Mouse (Mus musculus): ENCODE measurements around the gene Purb. TPM values are rescaled to one million over a fixed set of nuclear protein-coding genes. Genes with fewer than 3 reads are reported as not detected.

Gene Purb
- polyA plus RNA-seq, 1 experiment from 2014 or later: 12.5 TPM

DNA sequence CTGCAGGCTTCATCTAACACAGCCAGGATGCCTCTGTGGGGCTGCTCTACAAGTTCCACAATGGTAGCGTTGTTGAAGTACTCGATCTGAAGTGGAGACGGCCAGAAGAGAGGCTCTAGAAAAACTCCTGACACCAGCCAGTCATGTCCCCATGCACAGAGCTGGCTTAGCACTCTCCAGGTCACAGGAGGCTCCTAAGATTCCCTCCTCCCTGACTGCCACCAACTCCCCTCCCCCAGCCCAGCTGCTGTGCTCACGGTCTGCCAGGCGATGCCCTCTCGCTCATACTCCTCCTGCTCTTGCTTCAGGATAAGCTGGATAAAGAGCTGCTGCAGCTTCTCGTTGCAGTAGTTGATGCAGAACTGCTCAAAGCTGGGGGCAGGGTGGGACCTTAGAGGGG lies 39.1 kb upstream of the Purb start:
- DNase-seq (no peak), ATAC-seq (ENCODE audit: low FRiP score, low TSS enrichment) (no peak; the same call in 1 of the 2 replicates)
- Histone ChIP-seq H3K9me3 (ENCODE audit: control insufficient read depth, low read length) (no peaks in the 10 kb centered on the region), H3K27me3 (ENCODE audit: control insufficient read depth, insufficient read depth, low read length) (no peaks in the 10 kb centered on the region), H3K4me3 (replicated peaks; ENCODE audit: low read depth, low read length) (no peak overlapping the region), H3K27ac (replicated peaks; ENCODE audit: low read depth, low read length) (no peak overlapping the region), H3K9ac (replicated peaks; ENCODE audit: low read length) (no peak overlapping the region), H3K36me3 (ENCODE audit: control insufficient read depth, insufficient read depth, low read length) (no peaks in the 10 kb centered on the region), H3K4me1 (ENCODE audit: control insufficient read depth, insufficient read depth, low read length) (no peaks in the 10 kb centered on the region), H3K4me2 (ENCODE audit: low read length) (no peak overlapping the region)
- WGBS: 37% methylated on average over 7 of the region's 7 CpGs

DNA sequence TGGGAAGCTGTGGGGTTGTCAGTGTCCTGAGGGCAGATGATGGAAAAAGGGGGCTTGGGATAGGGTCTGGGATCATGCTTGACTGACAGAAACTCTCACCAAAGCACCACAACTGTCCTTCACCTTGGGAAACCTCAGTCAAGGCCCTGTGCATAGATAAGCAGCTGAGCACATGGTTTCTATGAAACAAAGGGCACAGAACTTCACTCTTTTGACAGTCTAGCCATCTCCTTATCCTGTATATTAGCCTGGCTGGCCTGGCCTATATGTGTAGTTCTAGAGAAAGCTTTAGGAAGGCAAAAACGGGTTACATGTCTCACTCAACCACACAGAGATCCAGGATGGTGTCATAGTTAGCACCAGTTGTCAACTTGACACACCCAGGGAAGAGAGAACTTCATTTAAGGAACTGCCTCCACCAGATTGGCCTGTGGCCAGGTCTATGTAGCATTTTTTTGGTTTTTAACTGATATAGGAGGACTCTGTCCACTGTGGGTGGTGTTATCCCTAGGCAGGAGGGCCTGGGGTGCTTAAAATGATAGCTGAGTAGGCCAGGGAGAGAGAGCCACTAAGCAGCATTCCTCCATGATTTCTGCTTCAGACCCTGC lies 32.7 kb upstream of the Purb start:
- Histone ChIP-seq H3K27me3 (ENCODE audit: control insufficient read depth, insufficient read depth, low read length) (no peaks in the 10 kb centered on the region), H3K4me2 (ENCODE audit: low read length) (no peak overlapping the region), H3K27ac (replicated peaks; ENCODE audit: low read depth, low read length) (no peak overlapping the region), H3K4me3 (replicated peaks; ENCODE audit: low read depth, low read length) (no peak overlapping the region), H3K9ac (replicated peaks; ENCODE audit: low read length) (no peak overlapping the region), H3K9me3 (ENCODE audit: control insufficient read depth, low read length) (no peaks in the 10 kb centered on the region), H3K4me1 (ENCODE audit: control insufficient read depth, insufficient read depth, low read length) (no peaks in the 10 kb centered on the region), H3K36me3 (ENCODE audit: control insufficient read depth, insufficient read depth, low read length) (no peaks in the 10 kb centered on the region)
- ATAC-seq (ENCODE audit: low FRiP score, low TSS enrichment) (no peak), DNase-seq (no peak)
- 49% methylated on average over 1 of the region's 1 CpGs for WGBS

DNA sequence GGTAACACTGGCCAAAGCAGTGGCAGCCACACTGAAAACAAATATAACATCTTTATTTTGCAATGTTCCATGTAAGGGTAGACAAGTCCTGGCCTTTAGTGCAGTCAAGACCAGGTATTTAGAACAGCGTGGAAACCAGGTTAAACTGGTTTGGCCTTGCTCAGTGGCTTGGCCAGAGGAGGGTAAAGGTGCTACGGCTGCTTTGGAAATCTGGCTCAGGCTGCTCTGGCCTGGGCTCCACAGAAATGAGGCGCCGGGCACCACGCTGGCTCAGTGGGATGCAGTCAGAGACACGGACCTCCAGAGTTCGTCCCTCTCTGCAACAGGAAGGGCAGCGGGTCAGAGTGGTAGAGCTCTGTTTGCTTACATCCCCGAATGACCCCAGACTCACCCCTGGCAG lies 30.8 kb upstream of the Purb start:
- Histone ChIP-seq H3K9ac (replicated peaks; ENCODE audit: low read length) (no peak overlapping the region), H3K9me3 (ENCODE audit: control insufficient read depth, low read length) (no peaks in the 10 kb centered on the region), H3K27ac (replicated peaks; ENCODE audit: low read depth, low read length) (no peak overlapping the region), H3K36me3 (ENCODE audit: control insufficient read depth, insufficient read depth, low read length) (no peaks in the 10 kb centered on the region), H3K4me2 (ENCODE audit: low read length) (no peak overlapping the region), H3K27me3 (ENCODE audit: control insufficient read depth, insufficient read depth, low read length) (no peaks in the 10 kb centered on the region), H3K4me1 (ENCODE audit: control insufficient read depth, insufficient read depth, low read length) (no peaks in the 10 kb centered on the region), H3K4me3 (replicated peaks; ENCODE audit: low read depth, low read length) (no peak overlapping the region)
- no peak for DNase-seq
- WGBS: 88% methylated on average over 9 of the region's 9 CpGs
- ATAC-seq (ENCODE audit: low FRiP score, low TSS enrichment): no peak

DNA sequence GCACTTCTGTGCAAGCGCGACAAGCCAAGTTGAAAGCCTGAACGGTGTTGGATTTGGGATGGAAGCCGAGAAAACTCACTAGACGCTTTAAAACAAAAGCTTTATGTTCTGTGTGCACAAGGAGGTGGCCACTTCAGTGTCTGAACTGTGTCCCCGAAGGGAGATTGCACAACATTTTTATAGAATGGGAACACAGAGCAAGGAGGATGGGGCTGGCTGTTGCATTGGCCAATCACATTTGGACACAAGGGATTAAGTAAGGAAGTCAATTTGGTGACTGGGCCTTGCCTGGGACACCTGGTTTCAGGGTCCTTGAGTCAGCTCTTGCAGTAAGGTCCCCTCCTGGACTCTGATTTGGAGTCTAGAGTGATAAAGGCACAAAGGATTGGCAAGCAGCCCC lies 29.0 kb upstream of the Purb start:
- WGBS: 79% methylated on average over 6 of the region's 6 CpGs
- H3K9me3 ChIP-seq (ENCODE audit: control insufficient read depth, low read length): no peaks in the 10 kb centered on the region
- H3K9ac ChIP-seq (replicated peaks; ENCODE audit: low read length): no peak overlapping the region
- no peaks in the 10 kb centered on the region for H3K36me3 ChIP-seq (ENCODE audit: control insufficient read depth, insufficient read depth, low read length)
- ATAC-seq (ENCODE audit: low FRiP score, low TSS enrichment) (no peak), DNase-seq (no peak)
- H3K27ac ChIP-seq (replicated peaks; ENCODE audit: low read depth, low read length): no peak overlapping the region
- no peaks in the 10 kb centered on the region for H3K27me3 ChIP-seq (ENCODE audit: control insufficient read depth, insufficient read depth, low read length)
- H3K4me1 ChIP-seq (ENCODE audit: control insufficient read depth, insufficient read depth, low read length): no peaks in the 10 kb centered on the region
- no peak overlapping the region for H3K4me3 ChIP-seq (replicated peaks; ENCODE audit: low read depth, low read length)
- H3K4me2 ChIP-seq (ENCODE audit: low read length): no peak overlapping the region

DNA sequence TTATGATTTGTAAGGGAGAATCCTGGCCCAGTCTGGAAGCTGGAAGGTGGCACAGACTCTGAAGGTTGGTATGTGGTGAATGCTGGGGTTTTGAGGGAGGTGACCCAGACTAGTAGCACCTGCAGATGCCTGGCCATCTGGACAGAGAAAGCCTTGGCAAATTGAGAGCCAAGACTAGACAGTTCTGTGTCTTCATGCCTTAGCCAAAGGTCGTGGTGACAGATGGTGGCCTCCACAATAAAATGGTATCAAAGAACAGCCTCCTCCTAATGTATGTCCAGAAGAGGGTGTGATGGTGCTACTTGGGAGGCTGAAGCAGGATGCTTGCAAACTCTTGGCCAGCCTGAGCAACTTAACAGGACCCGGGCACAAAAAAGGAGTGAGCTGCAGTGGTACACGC lies 28.5 kb upstream of the Purb start:
- DNase-seq: no peak
- H3K9me3 ChIP-seq (ENCODE audit: control insufficient read depth, low read length): no peaks in the 10 kb centered on the region
- WGBS: 78% methylated on average over 3 of the region's 3 CpGs
- no peaks in the 10 kb centered on the region for H3K36me3 ChIP-seq (ENCODE audit: control insufficient read depth, insufficient read depth, low read length)
- H3K4me3 ChIP-seq (replicated peaks; ENCODE audit: low read depth, low read length): no peak overlapping the region
- no peak overlapping the region for H3K4me2 ChIP-seq (ENCODE audit: low read length)
- no peak overlapping the region for H3K27ac ChIP-seq (replicated peaks; ENCODE audit: low read depth, low read length)
- no peak for ATAC-seq (ENCODE audit: low FRiP score, low TSS enrichment)
- no peaks in the 10 kb centered on the region for H3K4me1 ChIP-seq (ENCODE audit: control insufficient read depth, insufficient read depth, low read length)
- no peak overlapping the region for H3K9ac ChIP-seq (replicated peaks; ENCODE audit: low read length)
- no peaks in the 10 kb centered on the region for H3K27me3 ChIP-seq (ENCODE audit: control insufficient read depth, insufficient read depth, low read length)

DNA sequence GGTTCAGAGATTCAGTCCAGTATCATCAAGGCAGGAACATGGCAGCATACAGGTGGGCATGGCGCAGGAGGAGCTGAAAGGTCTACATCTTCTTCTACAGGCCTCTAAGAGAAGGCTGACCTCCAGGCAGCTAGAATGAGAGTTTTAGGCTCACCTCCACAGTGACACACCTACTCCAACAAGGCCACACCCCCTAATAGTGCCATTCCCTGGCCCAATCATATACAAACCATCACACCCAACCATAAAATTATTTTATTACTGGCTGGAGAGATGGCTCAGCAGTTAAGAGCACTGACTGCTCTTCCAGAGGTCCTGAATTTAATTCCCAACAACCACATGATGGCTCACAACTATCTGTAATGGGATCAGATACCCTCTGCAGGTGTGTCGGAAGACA lies 26.8 kb upstream of the Purb start:
- H3K36me3 ChIP-seq (ENCODE audit: control insufficient read depth, insufficient read depth, low read length): no peaks in the 10 kb centered on the region
- H3K9ac ChIP-seq (replicated peaks; ENCODE audit: low read length): no peak overlapping the region
- H3K9me3 ChIP-seq (ENCODE audit: control insufficient read depth, low read length): no peaks in the 10 kb centered on the region
- no peak overlapping the region for H3K27ac ChIP-seq (replicated peaks; ENCODE audit: low read depth, low read length)
- DNase-seq: no peak
- no peak overlapping the region for H3K4me2 ChIP-seq (ENCODE audit: low read length)
- H3K4me3 ChIP-seq (replicated peaks; ENCODE audit: low read depth, low read length): no peak overlapping the region
- no peaks in the 10 kb centered on the region for H3K27me3 ChIP-seq (ENCODE audit: control insufficient read depth, insufficient read depth, low read length)
- WGBS: 97% methylated on average over 2 of the region's 2 CpGs
- H3K4me1 ChIP-seq (ENCODE audit: control insufficient read depth, insufficient read depth, low read length): no peaks in the 10 kb centered on the region
- ATAC-seq (ENCODE audit: low FRiP score, low TSS enrichment): no peak

DNA sequence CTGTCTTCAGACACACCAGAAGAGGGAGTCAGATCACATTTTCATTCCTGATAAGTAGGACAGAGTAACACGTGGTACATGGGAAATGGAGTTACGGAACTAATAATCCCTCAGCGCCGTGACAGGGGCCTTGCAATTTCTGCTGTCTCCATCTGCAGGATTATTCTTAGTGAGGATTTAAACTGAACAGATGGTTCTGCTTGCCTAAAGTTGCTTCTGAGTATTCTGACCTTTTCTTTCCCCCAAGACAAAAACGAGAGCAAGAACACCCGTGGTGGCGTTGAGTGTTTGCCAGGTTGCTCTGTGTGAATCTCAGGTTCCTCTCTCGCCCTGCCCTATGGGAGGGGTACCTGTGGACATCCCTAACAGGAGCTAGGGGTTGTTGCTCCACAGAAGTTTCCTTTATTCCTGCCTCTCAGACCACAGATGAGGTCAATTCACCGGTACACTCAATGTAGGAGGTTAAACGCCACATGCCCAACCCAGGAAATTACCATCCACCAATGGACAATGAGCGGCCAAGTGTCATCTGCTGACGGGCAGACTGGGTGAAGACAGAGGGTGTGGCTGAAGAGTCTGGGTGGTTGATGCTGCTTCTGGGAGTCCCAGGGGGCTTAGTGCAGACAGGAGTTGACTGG lies 21.7 kb upstream of the Purb start:
- Histone ChIP-seq H3K9ac (replicated peaks; ENCODE audit: low read length) (no peak overlapping the region), H3K27me3 (ENCODE audit: control insufficient read depth, insufficient read depth, low read length) (no peaks in the 10 kb centered on the region)
- 80% methylated on average over 12 of the region's 12 CpGs for WGBS

DNA sequence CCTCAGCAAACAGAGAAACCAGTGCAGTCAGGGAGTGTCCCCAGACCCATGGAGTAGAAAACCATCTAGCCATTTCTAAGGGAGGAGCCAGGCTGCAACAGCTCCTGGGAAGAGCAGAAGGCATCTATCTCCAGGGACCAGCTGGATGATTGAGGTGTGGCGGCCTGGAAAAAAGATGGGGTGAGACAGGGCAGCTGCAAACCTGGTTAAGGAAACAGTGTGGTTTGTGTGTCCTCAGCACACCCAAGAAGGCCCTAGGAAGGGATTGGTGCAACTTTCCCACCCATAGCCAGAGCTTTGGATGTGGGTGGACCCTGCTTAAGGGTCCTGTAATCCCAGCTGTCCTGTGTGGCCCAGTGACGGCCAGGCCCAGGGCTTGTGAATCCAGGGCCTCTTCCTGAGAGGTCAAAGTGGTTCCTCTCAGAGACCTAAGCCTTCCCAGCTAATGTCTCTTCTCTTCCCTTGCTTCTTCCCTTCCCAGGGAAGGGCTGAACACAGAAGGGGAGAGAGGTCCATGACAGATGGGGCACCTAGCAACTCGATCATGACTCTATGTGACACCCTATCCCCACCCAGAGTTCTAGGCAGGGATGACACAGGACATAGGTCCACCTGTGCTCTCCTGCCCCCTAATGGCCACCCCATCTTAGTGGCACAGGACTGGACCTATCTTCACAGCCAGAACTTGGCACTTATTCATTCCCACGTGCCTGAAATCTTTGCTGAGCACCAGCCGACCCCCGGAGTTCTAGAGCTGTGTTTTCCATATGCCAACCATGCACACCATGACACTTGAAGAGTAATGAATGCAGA lies 14.2 kb upstream of the Purb start:
- Histone ChIP-seq H3K27me3 (ENCODE audit: control insufficient read depth, insufficient read depth, low read length) (no peaks in the 10 kb centered on the region), H3K4me1 (ENCODE audit: control insufficient read depth, insufficient read depth, low read length) (no peaks in the 10 kb centered on the region), H3K4me2 (ENCODE audit: low read length) (no peak overlapping the region), H3K9me3 (ENCODE audit: control insufficient read depth, low read length) (no peaks in the 10 kb centered on the region), H3K9ac (replicated peaks; ENCODE audit: low read length) (no peak overlapping the region), H3K4me3 (replicated peaks; ENCODE audit: low read depth, low read length) (no peak overlapping the region), H3K36me3 (ENCODE audit: control insufficient read depth, insufficient read depth, low read length) (no peaks in the 10 kb centered on the region), H3K27ac (replicated peaks; ENCODE audit: low read depth, low read length) (no peak overlapping the region)
- DNase-seq (no peak), ATAC-seq (ENCODE audit: low FRiP score, low TSS enrichment) (no peak)
- 57% methylated on average over 6 of the region's 6 CpGs for whole genome bisulfite sequencing

More for the DNA sequence above, 21.7 kb upstream of the Purb start:
- Histone ChIP-seq H3K27ac (replicated peaks; ENCODE audit: low read depth, low read length) (no peak overlapping the region), H3K4me3 (replicated peaks; ENCODE audit: low read depth, low read length) (no peak overlapping the region), H3K9me3 (ENCODE audit: control insufficient read depth, low read length) (no peaks in the 10 kb centered on the region), H3K4me2 (ENCODE audit: low read length) (no peak overlapping the region), H3K36me3 (ENCODE audit: control insufficient read depth, insufficient read depth, low read length) (no peaks in the 10 kb centered on the region), H3K4me1 (ENCODE audit: control insufficient read depth, insufficient read depth, low read length) (no peaks in the 10 kb centered on the region)
- no peak for ATAC-seq (ENCODE audit: low FRiP score, low TSS enrichment)
- no peak for DNase-seq

DNA sequence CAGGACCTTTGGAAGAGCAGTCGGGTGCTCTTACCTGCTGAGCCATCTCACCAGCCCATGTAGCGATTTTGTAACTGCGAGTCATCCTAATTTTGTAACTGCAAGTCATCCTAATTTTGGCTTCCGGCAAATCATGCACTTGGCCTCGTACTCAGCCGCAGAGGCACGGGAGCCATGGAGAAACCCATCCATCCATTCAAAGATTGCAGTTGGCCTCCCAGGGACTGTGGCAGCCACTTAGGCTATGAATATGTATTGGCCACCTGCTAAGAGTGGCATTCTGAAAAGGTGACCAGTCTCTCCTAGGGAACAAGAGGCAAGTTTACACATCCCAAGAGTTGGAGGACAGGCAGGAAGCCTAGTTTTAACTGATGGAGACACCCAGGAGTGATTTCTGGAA lies 13.5 kb upstream of the Purb start:
- 63% methylated on average over 7 of the region's 7 CpGs for WGBS
- H3K27ac ChIP-seq (replicated peaks; ENCODE audit: low read depth, low read length): no peak overlapping the region
- DNase-seq: no peak
- no peaks in the 10 kb centered on the region for H3K27me3 ChIP-seq (ENCODE audit: control insufficient read depth, insufficient read depth, low read length)
- no peaks in the 10 kb centered on the region for H3K9me3 ChIP-seq (ENCODE audit: control insufficient read depth, low read length)
- H3K36me3 ChIP-seq (ENCODE audit: control insufficient read depth, insufficient read depth, low read length): no peaks in the 10 kb centered on the region
- H3K4me3 ChIP-seq (replicated peaks; ENCODE audit: low read depth, low read length): no peak overlapping the region
- no peak overlapping the region for H3K9ac ChIP-seq (replicated peaks; ENCODE audit: low read length)
- H3K4me2 ChIP-seq (ENCODE audit: low read length): no peak overlapping the region
- no peak for ATAC-seq (ENCODE audit: low FRiP score, low TSS enrichment)
- H3K4me1 ChIP-seq (ENCODE audit: control insufficient read depth, insufficient read depth, low read length): no peaks in the 10 kb centered on the region
